Mouse (Mus musculus) WW6 (cell line): Measurements from ENCODE around the gene Avl9.

Experiments
- DNase-seq: peaks from one replicate; pipeline ENCODE4 v3.0.0-alpha.2; 2013; ENCODE audit warnings: low read depth, low spot score

Gene Avl9

DNA sequence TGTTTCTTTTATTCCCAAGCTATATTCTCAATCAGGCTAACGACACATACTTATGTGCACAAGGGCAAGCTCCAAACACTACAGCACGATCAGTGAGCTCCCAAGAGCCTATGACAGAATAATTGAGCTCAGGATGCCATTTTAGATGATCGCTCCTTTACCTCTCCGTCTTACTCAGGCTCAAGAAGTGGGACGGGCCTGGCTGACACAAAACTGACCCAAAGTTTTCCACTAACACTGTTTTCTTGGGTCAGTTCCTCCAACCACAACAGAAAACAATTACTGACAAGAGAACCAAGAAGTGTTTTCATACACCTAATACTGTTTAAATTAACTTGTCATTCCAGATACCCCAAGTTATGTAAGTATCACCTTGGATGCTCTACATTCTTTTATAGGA is 80.1 kb downstream of the Avl9 start:
- DNase-seq, result no peak

- no peak for DNase-seq
Measured at GRCm38 (mm10) chr6:56796232-56796631, 81.5 kb downstream of the Avl9 start.

- DNase-seq, result no peak
Measured at GRCm38 (mm10) chr6:56796668-56797141, 82.0 kb downstream of the Avl9 start.

DNA sequence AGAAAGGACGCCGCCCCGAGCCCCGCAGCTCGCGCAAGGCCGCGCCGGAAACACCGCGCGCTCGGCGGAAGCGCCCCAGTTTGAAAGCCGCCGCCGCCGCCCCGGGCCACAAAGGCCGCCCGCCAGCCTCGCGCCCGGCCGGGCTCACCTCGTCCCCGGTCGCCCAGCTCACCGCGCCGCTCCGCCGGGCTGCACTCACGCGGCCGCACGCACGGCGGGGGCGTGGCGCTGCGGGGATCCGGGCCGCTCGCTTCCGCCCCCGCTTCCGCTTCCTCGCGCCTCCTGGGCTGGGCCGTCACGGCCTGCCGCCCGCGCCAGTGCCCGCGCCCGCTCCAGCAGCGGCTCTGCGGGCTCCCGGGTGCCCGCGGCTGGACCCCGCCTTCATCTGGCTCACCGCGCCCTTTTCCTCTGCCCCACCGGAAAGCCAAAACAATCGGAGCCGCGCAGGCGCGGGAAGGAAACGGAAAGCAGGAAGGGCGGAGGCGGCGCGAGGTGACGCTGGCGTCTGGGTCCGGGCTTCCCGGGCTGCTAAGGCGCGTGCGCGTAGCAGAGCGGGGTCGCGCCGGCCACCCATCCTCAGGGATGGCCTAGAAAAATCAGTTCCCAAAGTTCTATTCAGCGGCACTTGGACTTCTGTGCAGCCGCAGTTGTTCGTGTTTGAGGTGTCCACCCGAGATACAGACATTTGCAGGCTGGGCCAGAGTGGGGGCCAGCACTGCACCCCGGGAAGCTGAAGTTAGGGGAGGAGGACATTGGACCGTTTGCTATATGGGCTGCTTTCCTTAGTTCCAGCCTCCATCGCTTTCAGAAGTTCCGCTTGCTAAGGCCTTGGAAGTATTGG is 82.8 kb downstream of the Avl9 start, which contains the start of gene Kbtbd2:
Kbtbd2 (minus strand) TSS at position 503 of the 841 bp plus-strand sequence.
- peak; percentile 82 for DNase-seq

DNA sequence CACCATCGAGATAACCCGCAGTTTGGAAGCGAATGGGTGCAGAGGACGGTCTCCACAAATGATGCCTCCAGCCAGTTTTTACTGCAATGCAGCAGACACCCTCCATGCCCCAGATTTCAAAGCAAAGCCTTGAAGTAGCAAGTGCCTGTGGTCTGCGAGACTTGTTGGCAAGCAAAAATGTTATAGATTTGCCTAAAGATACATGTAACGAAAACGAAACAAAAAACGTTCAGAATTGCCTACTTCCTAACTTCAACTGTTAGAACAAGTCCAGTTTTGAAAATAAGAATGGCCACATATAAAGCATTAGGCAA is 83.4 kb downstream of the Avl9 start:
- no peak for DNase-seq

- DNase-seq, result no peak
Measured at GRCm38 (mm10) chr6:56805026-56805425, 90.3 kb downstream of the Avl9 start.

DNA sequence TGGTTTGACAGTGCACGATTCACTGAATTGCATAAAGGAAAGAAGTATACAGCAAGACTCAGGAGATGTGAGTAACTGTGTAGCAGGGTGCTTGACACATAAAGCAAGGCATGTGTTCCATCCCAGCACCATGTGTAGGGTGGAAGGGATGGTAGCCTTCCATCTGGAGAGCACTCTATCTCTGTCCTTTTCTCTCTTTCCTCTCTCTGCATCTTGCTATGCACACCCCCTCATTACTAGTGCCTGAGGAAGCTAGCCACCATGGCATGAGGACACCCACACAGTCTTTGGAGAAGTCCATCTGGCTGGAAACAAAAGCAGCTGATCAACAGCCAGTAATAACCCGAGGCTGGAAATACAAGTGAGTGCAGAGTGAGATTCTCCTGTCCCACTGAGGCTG is 91.5 kb downstream of the Avl9 start:
- DNase-seq, result no peak

GRCm38 (mm10) chr6:56808656-56809055 is 94.0 kb downstream of the Avl9 start:
- no peak for DNase-seq
